Mouse (Mus musculus) large intestine, adult 2 months (tissue): ENCODE measurements around the gene Bcl11a. TPM values are rescaled to one million over a fixed set of nuclear protein-coding genes. Genes with fewer than 3 reads are reported as not detected.

Source experiments
- DNase-seq: peaks from one replicate; pipeline ENCODE4 v3.0.0-alpha.2; 2012; ENCODE audit warnings: low read depth, low spot score
- WGBS: fragments of 180-500 bp; shearing (Covaris S2); methylation state at CpG from one replicate; pipeline ENCODE4 v1.1.7; 2018; 5-methylcytosine and 5-hydroxymethylcytosine counted together
- polyA plus RNA-seq: library from polyadenylated mRNA; depleted of rRNA; stranded (reverse); fragments of >200 nt; gene quantifications from 2 replicates; pipeline ENCODE4 v1.2.3, GENCODE M21; 2012

Bcl11a gene
- polyA plus RNA-seq, 1 experiment: 2.8 TPM

DNA sequence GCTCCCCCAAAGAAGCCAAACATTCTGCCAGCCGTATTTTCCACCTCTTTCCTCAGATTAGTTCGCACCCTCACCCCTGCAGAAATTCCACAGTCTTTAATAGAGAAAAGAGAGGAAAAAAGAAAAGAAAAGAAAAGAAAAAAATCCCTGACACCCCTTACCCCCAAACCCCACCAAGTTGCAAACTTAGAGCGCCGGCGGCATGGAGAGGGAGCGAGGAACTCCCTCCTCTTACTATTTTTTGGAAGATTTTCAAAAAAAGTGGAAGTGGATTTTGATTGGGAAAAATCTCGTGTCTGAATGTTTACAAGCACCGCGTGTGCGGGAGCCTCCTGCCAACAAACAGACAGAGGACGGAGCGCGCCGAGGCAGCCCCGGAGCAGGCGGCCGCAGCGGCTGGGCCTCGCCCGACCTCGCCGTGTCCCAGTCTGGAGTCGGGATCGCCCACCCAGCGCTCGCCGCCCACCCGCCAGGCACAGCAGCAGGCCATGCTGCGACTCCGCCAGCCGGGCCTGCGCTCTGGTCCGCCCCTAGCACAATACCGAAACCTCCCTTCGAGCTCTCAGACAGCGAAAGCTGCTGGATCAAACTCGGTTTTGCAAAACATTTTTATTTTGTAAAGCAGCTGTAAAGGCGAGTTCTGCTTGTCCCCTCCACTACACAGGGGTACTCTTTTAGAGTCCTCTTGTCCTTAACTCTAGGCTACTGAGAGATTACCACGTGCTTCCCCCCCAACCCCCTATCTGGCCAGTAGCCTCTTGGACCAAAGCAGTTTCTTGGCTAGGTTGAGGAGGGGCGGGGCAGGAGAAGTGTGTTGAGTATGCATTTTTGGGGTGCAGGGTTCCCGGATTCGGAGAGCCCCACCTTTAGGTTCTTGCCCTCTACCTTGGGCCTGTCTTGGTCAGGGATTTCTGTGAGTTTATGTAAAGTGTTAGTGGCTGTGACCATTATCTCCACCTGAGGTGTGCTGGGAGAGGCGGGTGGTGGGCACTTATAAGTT, 1.8 kb downstream of the Bcl11a start:
- no peak for DNase-seq
- WGBS: under 1% methylated on average over 43 of the region's 43 CpGs

DNA sequence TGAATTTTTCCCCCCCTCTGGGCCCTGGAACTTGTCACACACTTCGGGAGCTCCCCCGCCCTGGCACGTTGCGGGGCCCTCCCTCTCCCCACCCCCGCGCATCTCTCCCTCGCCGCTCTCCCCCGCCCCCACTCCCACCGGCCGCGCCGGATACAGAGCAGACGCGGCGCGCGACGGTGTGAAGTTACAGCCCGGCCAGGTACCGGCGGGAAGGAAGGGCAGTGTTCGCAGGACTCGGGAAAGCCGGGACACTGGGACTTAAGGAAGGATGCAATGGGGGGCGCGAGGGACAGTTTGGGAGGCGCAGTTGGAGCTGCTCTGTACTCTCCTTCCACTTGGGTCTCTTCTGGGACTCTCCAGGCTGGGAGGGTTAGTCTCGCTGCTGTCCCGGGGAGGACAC, 2.7 kb downstream of the Bcl11a start:
- DNase-seq: no peak
- under 1% methylated on average over 30 of the region's 30 CpGs for WGBS

DNA sequence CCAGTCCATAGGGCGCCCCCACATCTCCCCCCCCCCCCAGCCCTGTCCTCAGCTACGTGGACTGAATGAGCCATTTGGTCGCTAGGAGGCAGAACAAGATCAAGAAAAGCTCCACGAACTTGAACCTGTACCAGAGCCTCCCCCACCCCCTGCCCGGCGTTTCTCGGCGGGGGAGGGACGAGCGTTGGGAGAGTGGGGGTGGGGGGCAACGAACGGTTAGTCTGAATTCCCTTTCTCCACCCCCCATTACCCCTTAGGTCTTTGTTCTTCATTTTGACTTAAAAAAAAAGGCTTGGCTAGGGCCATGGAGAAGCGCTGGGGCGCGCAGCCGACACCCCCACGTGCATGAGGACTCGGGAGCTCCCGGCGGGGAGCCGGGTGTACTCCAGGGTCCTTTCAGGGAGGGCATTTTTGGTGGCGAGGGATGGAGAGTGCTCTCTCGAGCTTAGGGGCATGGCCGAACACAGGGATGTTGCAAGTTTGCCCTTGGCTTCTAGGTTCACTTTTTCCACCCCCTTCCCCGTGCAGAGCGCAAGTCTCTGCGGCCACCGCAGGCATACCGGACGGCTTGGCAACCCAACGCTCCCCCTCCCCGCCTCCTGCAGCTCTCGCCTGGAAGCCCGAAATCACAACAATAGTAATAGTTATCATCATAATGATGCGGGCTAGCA, 3.3 kb downstream of the Bcl11a start:
- no peak for DNase-seq
- 1% methylated on average over 35 of the region's 35 CpGs for WGBS

DNA sequence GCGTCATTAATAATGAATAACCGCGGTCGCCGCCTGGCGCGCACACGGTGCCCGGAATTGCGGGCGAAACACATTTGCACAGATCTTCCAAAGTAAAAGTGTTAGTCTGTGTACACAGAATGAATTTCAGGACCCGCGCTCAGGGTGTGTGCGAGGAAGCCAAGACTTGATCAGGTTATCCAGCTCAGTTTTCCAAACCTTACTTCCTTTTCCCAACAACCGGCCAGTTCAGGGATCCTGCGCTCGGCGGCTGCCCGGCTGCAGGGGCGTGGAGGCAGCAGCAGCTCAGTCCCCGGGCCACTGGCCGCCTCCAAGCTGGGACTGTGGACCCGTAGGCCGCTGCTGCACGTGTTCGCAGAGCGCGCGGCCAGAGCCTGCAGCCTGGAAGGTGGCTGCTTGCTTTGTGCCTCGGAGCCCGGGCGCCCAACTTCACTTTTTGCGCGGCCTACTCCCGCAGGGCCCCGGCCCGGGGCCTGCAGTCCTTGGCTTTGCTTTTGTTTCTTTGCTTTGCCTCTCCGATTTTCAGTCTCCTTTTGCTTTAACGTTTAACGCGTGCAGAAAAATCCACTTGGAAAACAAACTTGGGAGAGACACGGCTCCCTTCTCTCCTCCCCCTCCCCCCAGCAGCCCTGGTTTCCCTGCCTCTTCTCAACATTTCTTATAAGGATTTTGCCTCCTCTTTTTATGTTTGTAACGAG, 4.0 kb downstream of the Bcl11a start:
- 2% methylated on average over 43 of the region's 43 CpGs for WGBS
- DNase-seq: no peak

DNA sequence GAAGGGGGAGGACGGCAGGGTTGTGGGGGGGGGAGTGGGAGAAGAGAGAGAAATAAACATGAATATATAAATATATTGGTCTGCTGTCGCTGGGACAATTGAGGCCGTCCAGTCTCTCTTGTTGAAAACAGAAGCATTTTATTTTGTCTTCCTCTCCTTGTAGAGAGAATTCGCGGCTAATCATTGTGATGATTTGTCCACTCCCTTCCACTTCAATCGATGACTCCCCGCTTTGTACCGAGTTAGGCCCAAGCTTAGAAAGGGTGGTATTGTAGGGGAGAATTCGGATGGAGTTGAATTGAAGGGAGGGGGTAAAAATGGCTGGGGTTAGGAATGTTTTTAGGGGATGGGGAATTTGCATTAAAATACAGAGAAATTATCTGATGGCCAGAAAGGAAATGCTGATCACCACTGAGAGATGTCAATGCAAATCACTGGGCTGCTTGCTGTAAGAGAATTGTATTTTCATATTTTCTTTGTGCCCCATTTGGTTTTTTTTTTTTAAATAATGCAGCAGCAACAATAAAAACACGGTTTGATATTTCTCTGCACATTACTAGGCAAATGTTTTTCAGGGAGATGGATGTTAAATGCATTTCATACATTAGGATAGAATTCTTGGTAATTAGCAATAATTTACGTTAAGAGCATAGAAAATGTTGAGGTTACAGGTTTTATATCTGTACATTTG, 4.7 kb downstream of the Bcl11a start:
- WGBS: 30% methylated on average over 11 of the region's 11 CpGs
- DNase-seq: no peak

DNA sequence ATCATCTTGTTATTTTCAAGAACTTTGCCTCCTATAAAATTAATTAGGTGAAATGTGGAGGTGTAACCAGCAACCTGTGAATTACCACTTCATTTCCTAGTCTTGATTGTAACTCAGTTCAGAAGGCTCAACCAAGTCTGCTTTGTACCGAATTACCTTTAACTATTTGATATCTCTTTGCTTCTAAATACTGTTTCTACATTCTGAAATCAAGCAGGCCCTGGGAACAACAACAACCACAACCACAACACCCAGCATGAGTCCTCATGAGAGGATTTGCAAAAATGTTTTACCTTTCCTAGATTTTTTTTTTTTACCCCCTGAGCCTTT, 5.2 kb downstream of the Bcl11a start:
- 38% methylated on average over 1 of the region's 1 CpGs for WGBS

DNA sequence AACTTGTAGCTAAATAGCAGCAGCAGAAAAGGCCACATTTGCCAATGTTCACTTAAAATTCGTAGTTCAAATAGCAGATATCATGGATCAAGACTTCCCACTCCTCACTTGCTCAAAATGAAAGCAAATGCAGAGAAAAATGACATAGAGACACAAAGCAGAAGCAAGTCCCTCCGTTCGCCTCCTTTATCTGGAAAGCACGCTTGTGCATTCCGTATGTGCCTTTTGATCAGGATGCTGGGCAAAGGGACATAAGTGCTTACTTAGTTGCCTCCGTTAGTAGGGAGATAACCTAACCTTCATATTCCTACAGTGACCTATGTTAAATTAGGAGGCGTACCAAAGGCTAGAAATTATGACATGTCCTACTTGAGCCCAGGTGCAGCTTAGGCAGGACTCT, 5.6 kb downstream of the Bcl11a start:
- DNase-seq: no peak
- WGBS: 66% methylated on average over 7 of the region's 7 CpGs

More for the DNA sequence above, 5.2 kb downstream of the Bcl11a start:
- no peak for DNase-seq

DNA sequence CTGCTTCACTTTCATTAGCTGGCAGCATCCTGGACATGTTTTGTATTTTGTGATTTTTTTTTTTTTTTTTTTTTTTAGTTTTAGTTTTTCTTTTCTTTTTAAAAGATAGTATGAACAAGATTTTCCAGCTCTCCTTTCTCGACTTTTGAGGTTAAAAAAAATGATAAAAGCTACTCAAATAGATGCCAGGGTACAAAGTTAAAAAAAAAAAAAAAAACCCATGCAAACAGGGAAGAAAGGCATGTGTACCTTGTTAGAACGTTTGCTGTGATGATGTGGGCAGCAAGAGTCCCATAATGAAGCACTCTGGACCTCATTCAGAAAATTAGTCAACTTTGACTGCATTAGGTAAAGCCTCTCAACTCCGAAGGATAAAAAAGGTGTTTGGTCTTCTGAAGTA, 6.2 kb downstream of the Bcl11a start:
- DNase-seq: no peak
- WGBS: 49% methylated on average over 3 of the region's 3 CpGs

DNA sequence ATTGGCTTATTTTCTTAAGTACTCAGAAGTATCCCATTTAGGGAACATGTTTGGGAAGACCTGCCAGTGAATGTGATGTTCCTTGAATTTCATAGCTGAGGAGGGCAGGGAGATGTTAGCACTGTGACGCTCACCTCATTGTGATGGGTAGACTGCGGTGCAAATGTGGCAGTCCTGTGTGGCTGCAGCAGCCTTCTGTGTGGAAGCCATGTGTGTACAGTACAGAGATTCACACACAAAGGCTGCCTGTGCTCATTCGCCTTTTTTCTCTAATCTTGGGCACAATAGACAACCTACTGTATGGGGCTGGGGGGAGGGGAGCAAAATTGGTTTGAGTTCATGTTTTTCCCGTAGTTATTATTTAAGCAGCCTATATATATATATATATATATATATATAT, 6.7 kb downstream of the Bcl11a start:
- DNase-seq: no peak
- 87% methylated on average over 4 of the region's 4 CpGs for WGBS

DNA sequence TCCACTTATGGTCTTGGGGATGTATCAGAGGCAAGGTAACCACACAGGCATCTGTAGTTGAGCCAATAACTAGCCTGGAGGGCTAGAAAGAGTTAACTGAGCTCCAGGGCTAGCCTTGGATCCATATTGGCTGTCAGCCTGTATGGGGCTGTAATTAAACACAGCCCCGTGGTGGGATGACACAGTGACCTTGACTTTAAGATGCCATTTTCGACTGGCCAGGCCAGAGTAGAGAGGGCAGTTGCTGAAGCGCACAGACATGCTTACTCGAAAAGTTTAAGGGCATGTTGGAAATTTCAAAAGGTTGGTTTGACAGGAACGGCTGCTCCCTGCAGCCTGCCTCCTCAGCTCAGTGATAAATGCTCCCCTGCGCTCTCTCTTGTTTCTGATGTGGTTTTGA, 8.1 kb downstream of the Bcl11a start:
- no peak for DNase-seq
- 58% methylated on average over 6 of the region's 6 CpGs for WGBS

DNA sequence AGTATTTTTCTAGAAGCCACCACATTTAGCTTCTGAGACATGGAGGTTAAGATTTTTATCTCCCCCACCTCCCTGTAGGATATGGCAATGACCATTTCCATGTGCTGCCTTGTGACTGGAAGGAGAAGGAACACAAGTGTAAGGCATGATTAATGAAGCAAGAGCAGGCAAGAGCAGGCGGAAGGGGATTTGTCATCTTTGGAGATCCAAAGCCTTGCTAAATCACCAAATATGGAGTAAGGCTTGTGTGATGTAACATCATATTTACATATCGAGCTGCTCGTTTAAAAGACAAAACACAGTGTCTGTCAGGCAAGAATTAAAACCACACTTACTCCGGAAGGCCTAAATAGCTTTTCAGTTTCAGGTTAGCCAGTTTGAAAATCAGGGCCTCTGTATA, 9.2 kb downstream of the Bcl11a start:
- WGBS: 70% methylated on average over 4 of the region's 4 CpGs
- DNase-seq: no peak

DNA sequence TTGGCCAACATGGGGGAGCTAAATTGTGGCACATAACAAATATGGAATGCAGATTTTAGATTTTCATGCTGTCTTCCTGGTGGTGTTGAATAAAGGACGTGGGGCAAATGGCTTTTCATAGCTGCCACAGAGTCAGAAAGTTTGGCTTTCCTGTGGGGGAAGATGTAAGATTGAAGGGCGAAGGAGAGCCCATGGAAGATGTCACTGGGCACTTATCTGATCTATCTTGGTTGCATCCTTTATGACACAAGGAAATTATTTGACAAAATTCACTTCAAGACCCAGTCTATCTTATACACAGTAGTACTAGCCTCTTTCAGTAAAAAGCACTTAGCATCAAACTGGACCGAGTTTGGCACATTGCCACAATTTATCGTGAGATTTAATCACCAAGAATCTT, 12.6 kb downstream of the Bcl11a start:
- whole genome bisulfite sequencing: 80% methylated on average over 4 of the region's 4 CpGs
- DNase-seq: no peak

DNA sequence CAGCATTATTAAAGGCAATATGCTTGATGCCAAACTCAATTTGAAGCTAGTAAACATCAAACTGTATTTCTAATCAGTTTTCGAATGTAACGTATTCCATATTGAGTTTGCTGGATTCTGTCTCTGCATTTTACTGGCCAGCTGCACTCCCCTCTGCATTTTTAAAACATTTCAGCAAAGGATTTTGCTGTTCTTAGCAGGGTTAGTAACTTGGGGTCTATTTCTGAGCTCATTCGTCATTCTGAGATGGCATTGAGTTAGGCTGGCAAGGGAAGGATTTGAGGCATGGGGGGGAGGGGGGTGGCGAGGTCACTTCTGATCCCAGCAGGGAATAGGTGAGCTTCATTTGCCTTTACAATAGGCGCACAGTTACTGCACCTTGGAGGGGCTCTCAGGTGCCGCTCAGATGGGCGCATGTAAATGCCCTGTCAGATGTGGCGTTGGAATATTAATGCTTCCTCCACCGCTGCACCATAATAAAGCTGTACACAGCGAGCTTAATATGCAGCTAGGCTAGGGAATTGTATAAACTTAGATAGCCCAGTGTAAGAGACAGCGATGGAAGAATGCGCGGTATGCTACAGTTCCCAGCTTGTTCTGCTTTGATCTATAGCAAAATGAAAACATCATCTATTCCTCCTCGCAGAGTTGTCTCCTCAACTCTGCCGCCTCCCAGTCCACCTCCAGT, 13.7 kb downstream of the Bcl11a start:
- WGBS: 80% methylated on average over 15 of the region's 15 CpGs
- no peak for DNase-seq

DNA sequence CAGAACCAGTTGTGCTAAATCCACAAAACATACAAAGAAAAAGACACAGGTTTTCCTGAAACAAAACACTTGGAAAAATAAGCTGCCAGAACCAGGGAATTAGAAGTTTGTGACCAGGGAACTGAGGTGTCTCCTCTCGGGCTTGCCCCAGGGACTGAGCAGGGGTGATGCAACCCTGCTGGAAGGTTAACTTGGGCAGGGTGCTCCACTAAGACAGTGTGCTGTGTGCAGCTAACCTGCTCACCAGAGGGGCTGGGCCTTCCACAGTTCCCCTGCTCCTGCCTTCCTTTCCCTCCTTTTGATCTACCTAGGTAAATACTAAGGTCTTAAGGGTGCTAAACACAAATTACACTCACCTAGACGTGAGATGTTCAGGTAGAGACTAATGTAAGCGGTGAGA, 14.8 kb downstream of the Bcl11a start:
- WGBS: 42% methylated on average over 3 of the region's 3 CpGs
- no peak for DNase-seq

DNA sequence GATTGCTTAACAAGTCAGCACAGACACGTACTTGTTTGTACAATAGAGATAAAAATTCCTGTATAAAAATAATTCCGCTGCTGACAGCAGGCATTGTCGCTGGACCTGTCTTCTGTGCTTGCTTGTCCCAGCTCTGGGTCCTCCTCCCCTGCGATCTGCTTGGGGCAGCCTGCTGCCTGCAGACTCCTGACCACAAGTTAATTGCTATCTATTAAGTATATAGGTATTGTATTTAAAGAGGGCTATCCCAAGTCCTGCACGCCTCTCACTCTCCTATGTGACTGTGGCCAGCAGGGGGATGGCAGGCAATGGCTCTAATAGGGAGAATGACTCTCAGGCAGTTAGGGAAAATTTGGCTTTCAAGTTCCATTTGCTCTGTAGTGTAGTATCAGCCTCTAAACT, 16.2 kb downstream of the Bcl11a start:
- DNase-seq: no peak
- 54% methylated on average over 5 of the region's 5 CpGs for WGBS

DNA sequence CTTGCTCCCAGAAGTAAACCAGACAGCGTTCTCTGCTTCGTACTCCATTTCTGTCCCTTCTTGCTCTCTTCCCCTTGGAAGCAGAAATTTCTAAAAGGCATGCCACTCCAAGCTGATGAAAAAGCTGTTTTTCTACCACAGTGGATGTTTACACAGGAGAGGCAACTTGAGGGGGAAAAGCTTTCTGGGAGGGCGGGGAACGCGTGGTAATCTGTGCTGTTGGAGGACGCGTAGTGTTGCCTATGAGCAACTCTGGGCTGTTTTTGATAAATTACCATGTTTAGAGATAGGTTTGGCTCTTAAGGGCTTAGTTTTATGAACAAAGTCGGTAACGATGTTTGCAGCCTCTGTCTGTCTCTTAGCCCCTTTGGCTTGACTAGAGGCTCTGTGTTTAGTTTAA, 17.4 kb downstream of the Bcl11a start:
- WGBS: 66% methylated on average over 9 of the region's 9 CpGs
- DNase-seq: no peak

DNA sequence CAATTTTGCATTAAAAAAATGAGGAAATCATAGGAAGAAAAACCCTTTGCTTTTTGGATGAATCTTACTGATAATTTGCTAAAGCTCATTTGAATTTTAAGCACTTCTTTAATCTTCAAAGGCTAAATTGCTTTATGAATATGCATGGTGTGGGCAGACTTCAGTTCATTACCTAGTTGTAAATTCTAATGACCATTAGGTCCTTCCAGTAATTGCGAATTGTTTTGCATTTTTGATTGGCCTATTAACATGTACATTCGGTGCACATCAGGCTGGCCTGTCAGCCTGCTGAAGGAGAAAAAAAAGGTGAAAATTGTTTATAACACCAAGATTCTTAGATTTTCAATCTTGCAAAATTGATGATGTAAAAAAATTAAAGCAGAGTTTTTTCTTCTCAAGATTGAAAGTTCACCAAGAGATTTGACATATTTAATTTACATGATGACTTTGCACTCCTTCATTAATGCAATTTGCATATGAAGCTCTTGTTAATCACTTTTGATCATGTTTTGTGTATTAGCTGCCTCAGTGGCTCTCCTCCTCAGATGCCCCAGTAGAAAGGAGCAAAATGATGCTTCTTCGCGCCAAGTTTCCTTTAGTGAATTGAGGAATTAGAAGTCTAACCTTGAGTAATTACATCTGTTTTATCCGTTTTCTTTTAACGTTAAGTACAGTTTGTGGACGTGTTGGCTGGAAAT, 17.9 kb downstream of the Bcl11a start:
- WGBS: 86% methylated on average over 7 of the region's 7 CpGs
- DNase-seq: no peak

DNA sequence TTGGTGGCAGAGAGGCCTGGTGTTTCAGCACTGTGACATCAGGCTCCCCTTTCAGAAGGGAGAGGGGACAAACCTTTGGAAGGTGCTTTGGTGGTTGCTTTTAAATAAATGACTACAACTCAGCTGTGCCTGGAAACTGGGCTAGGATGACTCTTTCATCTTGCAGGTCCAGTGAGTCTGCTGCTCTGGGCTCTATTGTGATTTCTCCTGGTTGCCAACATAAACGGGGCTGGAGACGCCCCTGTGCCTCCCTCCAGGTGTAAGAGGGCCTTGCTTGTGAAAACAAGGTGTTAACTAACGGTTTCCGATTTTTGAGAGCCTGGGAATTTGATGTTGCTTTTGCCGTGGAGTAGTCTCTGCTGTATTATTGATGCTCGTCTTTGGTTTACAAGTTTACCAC, 18.6 kb downstream of the Bcl11a start:
- 72% methylated on average over 6 of the region's 6 CpGs for WGBS
- DNase-seq: no peak

DNA sequence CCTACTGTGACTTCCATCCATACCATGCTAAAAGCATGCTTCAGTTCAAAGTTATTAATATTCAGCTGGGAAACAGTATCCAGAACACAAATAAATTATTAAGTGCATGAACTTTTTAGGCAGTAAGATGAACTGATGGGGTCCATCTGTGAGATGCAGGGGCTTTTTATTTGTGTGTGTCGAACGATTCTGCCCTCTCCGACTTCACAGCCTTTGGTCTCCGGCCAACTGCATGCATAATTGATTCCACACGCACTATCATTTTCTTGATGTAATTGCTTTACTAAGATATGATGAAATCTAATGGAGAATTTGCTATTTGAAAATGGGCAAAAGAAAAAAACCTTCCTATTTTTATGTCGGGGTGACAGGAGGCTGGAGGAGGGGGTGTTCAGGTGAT, 19.2 kb downstream of the Bcl11a start:
- WGBS: 71% methylated on average over 6 of the region's 6 CpGs
- no peak for DNase-seq
